Mouse (Mus musculus) bone marrow, adult 2 months (tissue): ENCODE measurements around the gene Ribc2.

Source experiments
- CTCF ChIP-seq: fragments of 200-500 bp; IDR thresholded peaks from 2 replicates; pipeline ENCODE4 v1.5.1; 2011; ENCODE audit warnings: low read length, control low read depth; ENCODE audit not compliant: control insufficient read depth, insufficient read depth
- POLR2A ChIP-seq: fragments of 200-500 bp; IDR thresholded peaks from 2 replicates; pipeline ENCODE4 v1.6.1; 2011; ENCODE audit warnings: low read depth, mild to moderate bottlenecking, control low read depth, low read length, borderline replicate concordance; ENCODE audit not compliant: control insufficient read depth

GRCm38 (mm10) chr15:85161416-85161815 is 29.5 kb downstream of the Ribc2 start:
- no peak for TF ChIP-seq CTCF
- TF ChIP-seq POLR2A, result no peak
